Mouse (Mus musculus): ENCODE results near the gene Nxt1. TPM values are rescaled to one million over a fixed set of nuclear protein-coding genes. Genes with fewer than 3 reads are reported as not detected.
A peak's percentile ranks its signal among the peaks of the same experiment; 100 is the strongest.

Nxt1 gene
- total RNA-seq (2012; rRNA removed), result 68.2 and 84.7 TPM in 2 replicates
- total RNA-seq (2014; rRNA removed), result 125 and 127 TPM in 2 replicates
- 77.1 and 80.6 TPM in 2 replicates for polyA plus RNA-seq (2012; ENCODE audit: insufficient read length, low read depth)

- H3K36me3 ChIP-seq (replicated peaks in 1 of 2; ENCODE audit: control insufficient read depth in 1 of 2, insufficient read depth in 1 of 2, low read length in 1 of 2), result peaks cover 19 to 32% of the 10 kb centered on the region in 2 experiments
- no peaks in the 10 kb centered on the region for H3K9me3 ChIP-seq (replicated peaks; ENCODE audit: low read length)
- peak; percentile 97 for DNase-seq (ENCODE audit: extremely low read depth)
- H3K27ac ChIP-seq (ENCODE audit: insufficient read depth, low read depth), result no peak within 1 kb of the TSS
- peaks cover 0 to 28% of the 10 kb centered on the region in 2 experiments for H3K4me1 ChIP-seq (ENCODE audit: control insufficient read depth in 1 of 2, insufficient read depth in 2 of 2)
- H3K4me3 ChIP-seq (replicated peaks in 1 of 3; ENCODE audit: low read depth in 2 of 3, low read length in 2 of 3, poor library complexity in 1 of 3), result peak within 1 kb of the TSS; percentile 79 to 88 (median 87)
- H3K4me2 ChIP-seq (ENCODE audit: insufficient read depth, low read depth, poor library complexity, severe bottlenecking), result peak within 1 kb of the TSS; percentile 97
- dilution Hi-C loops (cut with MboI; ENCODE audit: extremely low pct_ligation_motif_present, extremely low pct_unique_long_range_greater_than_20kb, low sequenced_read_pairs) (no loop called here), in situ Hi-C loops (cut with MboI; ENCODE audit: low pct_ligation_motif_present, low pct_unique_long_range_greater_than_20kb, low sequenced_read_pairs) (loop anchor here (25.0 kb wide), 1 partner anchor 285 kb away; the partner anchor contains the start of gene Sstr4)
- H3K9ac ChIP-seq (ENCODE audit: insufficient read depth, low read depth), result peak within 1 kb of the TSS; percentile 91
- H3K79me2 ChIP-seq (replicated peaks; ENCODE audit: control insufficient read depth, extremely low read depth, insufficient read depth, poor library complexity, severe bottlenecking), result peaks cover 38% of the 10 kb centered on the region
- H3K27me3 ChIP-seq (replicated peaks), result peaks cover 2% of the 10 kb centered on the region
- TF ChIP-seq EP300 (IDR thresholded peaks at IDR 0.05; ENCODE audit: low read length) (no peak), E2F4 (IDR thresholded peaks at IDR 0.05; ENCODE audit: insufficient replicate concordance, low read depth, low read length) (peak; percentile 91; the same call in 1 of the 2 replicates), SIN3A (IDR thresholded peaks at IDR 0.05; ENCODE audit: low read length) (no peak; the same call in none of the 2 replicates), USF2 (conservative IDR thresholded peaks at IDR 0.05; ENCODE audit: low read depth, low read length) (no peak), RCOR1 (conservative IDR thresholded peaks at IDR 0.05; ENCODE audit: low read depth, low read length) (no peak), HCFC1 (IDR thresholded peaks at IDR 0.05; ENCODE audit: low read depth, low read length) (peak; percentile 99), CTCF (conservative IDR thresholded peaks at IDR 0.05 in 1 of 2, IDR thresholded peaks at IDR 0.05 in 1 of 2; ENCODE audit: low read depth in 2 of 2, low read length in 2 of 2) (no peak), UBTF (IDR thresholded peaks at IDR 0.05; ENCODE audit: low read depth, low read length) (0 out of 2 replicates have a peak, but pooled peaks have one; percentile 4), MYC (IDR thresholded peaks at IDR 0.05; ENCODE audit: low read depth, low read length) (no peak; the same call in 1 of the 2 replicates), POLR2AphosphoS2 (IDR thresholded peaks at IDR 0.05; ENCODE audit: low read depth, low read length) (peak; percentile 77; the same call in 1 of the 2 replicates), MAFK (IDR thresholded peaks at IDR 0.05; ENCODE audit: insufficient replicate concordance, low read length) (no peak), MAZ (IDR thresholded peaks at IDR 0.05; ENCODE audit: low read depth, low read length) (no peak), NRF1 (IDR thresholded peaks at IDR 0.05; ENCODE audit: low read depth, low read length) (peak; percentile 92), TCF12 (IDR thresholded peaks at IDR 0.05; ENCODE audit: low read depth, low read length) (peak; percentile 60; the same call in 1 of the 2 replicates), MEF2A (IDR thresholded peaks at IDR 0.05; ENCODE audit: borderline replicate concordance, low read depth, low read length) (peak; percentile 50; the same call in 1 of the 2 replicates), MAX (IDR thresholded peaks at IDR 0.05; ENCODE audit: low read length) (no peak), BHLHE40 (IDR thresholded peaks at IDR 0.05; ENCODE audit: low read depth, low read length) (no peak), NELFE (IDR thresholded peaks at IDR 0.05; ENCODE audit: low read depth, low read length) (peak; percentile 83; the same call in 1 of the 2 replicates), SMC3 (IDR thresholded peaks at IDR 0.05; ENCODE audit: low read depth, low read length) (no peak), ZNF384 (IDR thresholded peaks at IDR 0.05; ENCODE audit: low read depth, low read length) (0 out of 2 replicates have a peak, but pooled peaks have one; percentile 39), CHD1 (IDR thresholded peaks at IDR 0.05; ENCODE audit: low read depth, low read length) (no peak), RAD21 (IDR thresholded peaks at IDR 0.05; ENCODE audit: low read depth, low read length) (no peak), POLR2A (IDR thresholded peaks at IDR 0.05; ENCODE audit: low read depth, low read length) (peak; percentile 91), ELF1 (IDR thresholded peaks at IDR 0.05; ENCODE audit: low read depth, low read length) (peak; percentile 100), CHD2 (IDR thresholded peaks at IDR 0.05; ENCODE audit: low read length) (peak; percentile 97), ZKSCAN1 (IDR thresholded peaks at IDR 0.05; ENCODE audit: borderline replicate concordance, low read depth, low read length) (no peak), KAT2A (IDR thresholded peaks at IDR 0.05; ENCODE audit: insufficient replicate concordance, low read length) (peak; percentile 95; the same call in 1 of the 2 replicates), GABPA (IDR thresholded peaks at IDR 0.05; ENCODE audit: insufficient replicate concordance, low read depth, low read length) (peak; percentile 41; the same call in 1 of the 2 replicates), USF1 (IDR thresholded peaks at IDR 0.05; ENCODE audit: low read depth, low read length) (no peak), TBP (conservative IDR thresholded peaks at IDR 0.05; ENCODE audit: low read depth, low read length) (peak; percentile 84), MXI1 (IDR thresholded peaks at IDR 0.05; ENCODE audit: low read depth, low read length) (peak; percentile 67), ZC3H11A (IDR thresholded peaks at IDR 0.05; ENCODE audit: low read depth, low read length) (no peak), ETS1 (conservative IDR thresholded peaks at IDR 0.05; ENCODE audit: low read depth, low read length) (no peak), JUND (conservative IDR thresholded peaks at IDR 0.05; ENCODE audit: low read depth, low read length) (no peak), IRF4 (IDR thresholded peaks at IDR 0.05; ENCODE audit: low read depth, low read length) (no peak; the same call in 1 of the 2 replicates), ZMIZ1 (IDR thresholded peaks at IDR 0.05; ENCODE audit: low read depth, low read length) (no peak), PAX5 (IDR thresholded peaks at IDR 0.05; ENCODE audit: low read length) (no peak)
These were observed at the start of gene Nxt1 for GRCm38 (mm10) chr2:148672199-148673096. Nxt1 (plus strand) TSS chr2:148672601.

Measured in CH12.LX (cell line).